Mouse (Mus musculus): ENCODE data around the gene Sacm1l.

Sacm1l gene

GRCm38 (mm10) chr9:123577360-123578192, 48.0 kb downstream of the Sacm1l start:
- DNase-seq (ENCODE audit: low read depth, low spot score), result peak; percentile 2

- no peak for DNase-seq (ENCODE audit: low read depth, low spot score)
These were observed 59.8 kb downstream of the Sacm1l start for GRCm38 (mm10) chr9:123589240-123589910.

GRCm38 (mm10) chr9:123595194-123595593, 65.6 kb downstream of the Sacm1l start:
- no peak for DNase-seq (ENCODE audit: low read depth, low spot score)

- no peak for DNase-seq (ENCODE audit: low read depth, low spot score)
These were observed 67.4 kb downstream of the Sacm1l start for GRCm38 (mm10) chr9:123596910-123597309.

GRCm38 (mm10) chr9:123597376-123597775, 67.8 kb downstream of the Sacm1l start:
- no peak for DNase-seq (ENCODE audit: low read depth, low spot score)

GRCm38 (mm10) chr9:123601529-123601928, 72.0 kb downstream of the Sacm1l start:
- no peak for DNase-seq (ENCODE audit: low read depth, low spot score)

- DNase-seq (ENCODE audit: low read depth, low spot score), result no peak
These were observed 90.9 kb downstream of the Sacm1l start for GRCm38 (mm10) chr9:123620311-123621098.

- DNase-seq (ENCODE audit: low read depth, low spot score), result no peak
These were observed 95.2 kb downstream of the Sacm1l start for GRCm38 (mm10) chr9:123624741-123625140.

GRCm38 (mm10) chr9:123625821-123626220, 96.3 kb downstream of the Sacm1l start:
- DNase-seq (ENCODE audit: low read depth, low spot score), result no peak

- DNase-seq (ENCODE audit: low read depth, low spot score), result no peak
These were observed 102.1 kb downstream of the Sacm1l start for GRCm38 (mm10) chr9:123631666-123632065.

GRCm38 (mm10) chr9:123632281-123632680, 102.7 kb downstream of the Sacm1l start, which contains the start of gene Slc6a20b:
Gene Slc6a20b, minus strand, starts transcription at chr9:123632565.
- no peak for DNase-seq (ENCODE audit: low read depth, low spot score)

GRCm38 (mm10) chr9:123632993-123633392, 103.4 kb downstream of the Sacm1l start:
- DNase-seq (ENCODE audit: low read depth, low spot score), result no peak

GRCm38 (mm10) chr9:123636771-123637170, 107.2 kb downstream of the Sacm1l start:
- DNase-seq (ENCODE audit: low read depth, low spot score), result no peak

- no peak for DNase-seq (ENCODE audit: low read depth, low spot score)
These were observed 108.7 kb downstream of the Sacm1l start for GRCm38 (mm10) chr9:123638231-123638630.

- DNase-seq (ENCODE audit: low read depth, low spot score), result peak; percentile 6
These were observed 109.1 kb downstream of the Sacm1l start for GRCm38 (mm10) chr9:123638668-123639089.

GRCm38 (mm10) chr9:123640106-123640505, 110.5 kb downstream of the Sacm1l start:
- DNase-seq (ENCODE audit: low read depth, low spot score), result no peak

Data from retina, postnatal 7 days (tissue).